Mouse (Mus musculus) intestine, postnatal 0 days (tissue): ENCODE results near the gene Dpep2nb. TPM values are rescaled to one million over a fixed set of nuclear protein-coding genes. Genes with fewer than 3 reads are reported as not detected.
A peak's percentile ranks its signal among the peaks of the same experiment; 100 is the strongest.
"Not testable (repeated sequence)": the region's sequence is repeated elsewhere in the genome, so short reads cannot be mapped to it uniquely, and the experiment has no call there.

Experiments
- ATAC-seq: fragments of 200-750 bp; cut with Nextera tagmentation; 2 replicates; pipeline ENCODE4 v1.8.0; 2017; ENCODE audit warnings: mild to moderate bottlenecking, moderate TSS enrichment, moderate library complexity
- H3K27ac ChIP-seq: fragments of 300-500 bp; sonication (generic); 2 replicates; pipeline ENCODE4 v1.5.1; 2014; ENCODE audit warnings: mild to moderate bottlenecking, low read depth, low read length, moderate library complexity
- H3K27me3 ChIP-seq: fragments of 300-500 bp; sonication (generic); replicated peaks from 2 replicates; pipeline ENCODE4 v1.6.1; 2014; ENCODE audit warnings: low read length, mixed read lengths; ENCODE audit not compliant: control insufficient read depth, insufficient read depth
- H3K36me3 ChIP-seq: fragments of 300-500 bp; sonication (generic); 2 replicates; pipeline ENCODE4 v1.6.1; 2014; ENCODE audit warnings: mild to moderate bottlenecking, moderate library complexity; ENCODE audit not compliant: control insufficient read depth, insufficient read depth
- H3K4me1 ChIP-seq: fragments of 300-500 bp; sonication (generic); replicated peaks from 2 replicates; pipeline ENCODE4 v1.6.1; 2014; ENCODE audit warnings: antibody characterized with exemption, low read length, mixed read lengths; ENCODE audit not compliant: control insufficient read depth, insufficient read depth
- H3K4me2 ChIP-seq: fragments of 300-500 bp; sonication (generic); replicated peaks from 2 replicates; pipeline ENCODE4 v1.6.1; 2014; ENCODE audit warnings: low read depth, mild to moderate bottlenecking, moderate library complexity
- H3K4me3 ChIP-seq: fragments of 300-500 bp; sonication (generic); 2 replicates; pipeline ENCODE4 v1.5.1; 2014; ENCODE audit warnings: low read depth, low read length
- H3K9ac ChIP-seq: fragments of 300-500 bp; sonication (generic); 2 replicates; pipeline ENCODE4 v1.6.1; 2014; ENCODE audit warnings: mild to moderate bottlenecking, low read depth, low read length
- H3K9me3 ChIP-seq: fragments of 300-500 bp; sonication (generic); 2 replicates; pipeline ENCODE4 v1.6.1; 2016; ENCODE audit warnings: mixed run types; ENCODE audit not compliant: control insufficient read depth
- CTCF ChIP-seq: sonication (generic); IDR thresholded peaks from 2 replicates; pipeline ENCODE4 v1.5.1; 2016; ENCODE audit warnings: low read depth, mild to moderate bottlenecking, control low read depth, antibody characterized with exemption, moderate library complexity
- WGBS: fragments of 180-500 bp; shearing (Covaris S2); extraction: QIAGEN DNeasy Blood & Tissue Kit; methylation state at CpG from one replicate; pipeline ENCODE4 v1.1.7; 2014; 5-methylcytosine and 5-hydroxymethylcytosine counted together
- polyA plus RNA-seq: library from polyadenylated mRNA; unstranded; fragments of >200 nt; fragmentation: Nextera tagmentation; extraction: Ambion mirVana; gene quantifications from 2 replicates; pipeline ENCODE4 v1.2.1, GENCODE M21; 2015

Gene Dpep2nb
- polyA plus RNA-seq, 1 experiment from 2014 or later, result not detected

GRCm38 (mm10) chr8:105988546-105988945, 17.2 kb downstream of the Dpep2nb start:
- no peak for ATAC-seq
- H3K4me1 ChIP-seq, result no peaks in the 10 kb centered on the region
- TF ChIP-seq CTCF, result no peak

DNA sequence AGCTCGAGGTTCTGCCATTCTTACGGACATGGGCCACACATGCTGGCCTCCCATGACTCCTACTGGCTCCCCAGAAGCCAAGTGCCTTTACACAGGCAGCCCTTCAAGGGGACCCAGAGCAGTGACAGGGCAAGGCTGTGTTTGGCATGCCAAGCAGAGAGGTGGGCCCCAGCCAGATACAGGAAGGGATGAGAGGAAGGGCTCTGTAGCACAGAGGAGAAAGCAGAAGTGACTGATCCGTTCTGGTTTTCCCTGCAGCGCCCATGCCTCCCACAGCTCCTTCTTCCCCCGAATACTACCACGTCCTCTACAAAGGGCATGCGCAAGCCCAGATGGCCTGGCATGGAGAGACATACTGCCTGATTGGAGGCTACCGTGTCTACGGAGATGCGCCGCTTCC, 22.4 kb downstream of the Dpep2nb start:
- WGBS, result 76% methylated on average over 11 of the region's 11 CpGs
- not testable (repeated sequence) for ATAC-seq

More at GRCm38 (mm10) chr8:105988546-105988945, 17.2 kb downstream of the Dpep2nb start:
- 87% methylated on average over 11 of the region's 11 CpGs for WGBS
- no peaks in the 10 kb centered on the region for H3K9me3 ChIP-seq
- no peaks in the 10 kb centered on the region for H3K36me3 ChIP-seq
- no peaks in the 10 kb centered on the region for H3K27me3 ChIP-seq
- H3K9ac ChIP-seq, result no peak overlapping the region
- no peak overlapping the region for H3K4me3 ChIP-seq
- H3K4me2 ChIP-seq, result no peak overlapping the region
- H3K27ac ChIP-seq, result no peak overlapping the region

DNA sequence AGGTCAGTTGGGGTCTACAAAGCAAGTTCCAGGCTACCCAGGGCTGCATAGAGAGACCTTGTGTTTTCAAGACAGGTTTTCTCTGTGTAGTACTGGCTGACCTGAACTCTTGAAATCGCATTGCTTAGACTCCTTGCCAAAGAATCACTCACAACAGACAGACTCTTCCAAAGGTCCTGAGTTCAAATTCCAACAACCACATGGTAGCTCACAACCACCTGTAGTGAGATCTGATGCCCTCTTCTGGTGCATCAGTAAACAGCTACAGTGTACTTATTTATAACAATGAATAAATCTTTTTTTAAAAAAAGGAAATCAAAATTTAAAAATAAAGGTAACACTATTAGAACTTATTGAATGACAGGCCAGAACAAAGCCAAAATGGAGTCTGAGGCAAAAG, 24.6 kb downstream of the Dpep2nb start:
- H3K4me1 ChIP-seq, result no peaks in the 10 kb centered on the region
- peak; percentile 21; the same call in 1 of the 2 replicates for TF ChIP-seq CTCF
- no peaks in the 10 kb centered on the region for H3K36me3 ChIP-seq
- no peak overlapping the region for H3K9ac ChIP-seq
- H3K4me3 ChIP-seq, result no peak overlapping the region
- no peaks in the 10 kb centered on the region for H3K27me3 ChIP-seq
- ATAC-seq, result no peak
- H3K9me3 ChIP-seq, result no peaks in the 10 kb centered on the region
- H3K27ac ChIP-seq, result no peak overlapping the region
- no peak overlapping the region for H3K4me2 ChIP-seq
- WGBS, result 98% methylated on average over 1 of the region's 1 CpGs

More for the DNA sequence above, 22.4 kb downstream of the Dpep2nb start:
- H3K27me3 ChIP-seq, H3K9ac ChIP-seq, H3K4me3 ChIP-seq, H3K4me2 ChIP-seq, H3K4me1 ChIP-seq, H3K36me3 ChIP-seq, H3K27ac ChIP-seq, H3K9me3 ChIP-seq: not testable (repeated sequence)

GRCm38 (mm10) chr8:105979325-105979724, 26.4 kb downstream of the Dpep2nb start, which contains the start of gene Dpep3:
Gene Dpep3, minus strand, starts transcription at chr8:105979429.
- no peaks in the 10 kb centered on the region for H3K36me3 ChIP-seq
- TF ChIP-seq CTCF, result 0 out of 2 replicates have a peak, but pooled peaks have one; percentile 23
- H3K9me3 ChIP-seq, result no peaks in the 10 kb centered on the region
- H3K9ac ChIP-seq, result no peak within 1 kb of the TSS
- no peak within 1 kb of the TSS for H3K27ac ChIP-seq
- WGBS, result 94% methylated on average over 15 of the region's 15 CpGs
- ATAC-seq, result no peak
- no peak within 1 kb of the TSS for H3K4me3 ChIP-seq
- no peaks in the 10 kb centered on the region for H3K27me3 ChIP-seq
- H3K4me2 ChIP-seq, result no peak within 1 kb of the TSS
- no peaks in the 10 kb centered on the region for H3K4me1 ChIP-seq

DNA sequence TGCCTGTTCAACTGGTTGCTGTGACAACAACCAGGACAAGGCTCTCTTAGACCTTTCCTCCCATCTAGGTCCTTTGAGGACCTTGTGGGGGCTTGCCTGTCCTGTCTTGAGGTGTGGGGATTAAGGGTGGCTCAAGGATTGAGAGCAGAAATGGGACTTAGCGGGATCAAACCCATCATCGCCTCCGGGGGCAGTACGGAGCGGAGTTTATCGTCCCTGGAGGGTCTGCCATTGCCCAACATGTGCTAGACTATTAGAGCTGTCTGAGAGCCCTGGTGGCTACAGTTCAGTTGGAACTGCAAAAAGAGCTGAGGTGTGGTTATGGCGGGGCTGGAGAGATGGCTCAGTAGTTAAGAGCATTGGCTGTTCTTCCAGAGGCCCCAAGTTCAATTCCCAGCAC, 30.4 kb downstream of the Dpep2nb start:
- H3K36me3 ChIP-seq, result no peaks in the 10 kb centered on the region
- ATAC-seq, result no peak
- H3K9me3 ChIP-seq, result no peaks in the 10 kb centered on the region
- H3K4me3 ChIP-seq, result no peak overlapping the region
- H3K27me3 ChIP-seq, result no peaks in the 10 kb centered on the region
- no peak overlapping the region for H3K4me2 ChIP-seq
- 76% methylated on average over 7 of the region's 7 CpGs for WGBS
- peak; percentile 9; the same call in 1 of the 2 replicates for TF ChIP-seq CTCF
- no peak overlapping the region for H3K9ac ChIP-seq
- no peak overlapping the region for H3K27ac ChIP-seq
- no peaks in the 10 kb centered on the region for H3K4me1 ChIP-seq

DNA sequence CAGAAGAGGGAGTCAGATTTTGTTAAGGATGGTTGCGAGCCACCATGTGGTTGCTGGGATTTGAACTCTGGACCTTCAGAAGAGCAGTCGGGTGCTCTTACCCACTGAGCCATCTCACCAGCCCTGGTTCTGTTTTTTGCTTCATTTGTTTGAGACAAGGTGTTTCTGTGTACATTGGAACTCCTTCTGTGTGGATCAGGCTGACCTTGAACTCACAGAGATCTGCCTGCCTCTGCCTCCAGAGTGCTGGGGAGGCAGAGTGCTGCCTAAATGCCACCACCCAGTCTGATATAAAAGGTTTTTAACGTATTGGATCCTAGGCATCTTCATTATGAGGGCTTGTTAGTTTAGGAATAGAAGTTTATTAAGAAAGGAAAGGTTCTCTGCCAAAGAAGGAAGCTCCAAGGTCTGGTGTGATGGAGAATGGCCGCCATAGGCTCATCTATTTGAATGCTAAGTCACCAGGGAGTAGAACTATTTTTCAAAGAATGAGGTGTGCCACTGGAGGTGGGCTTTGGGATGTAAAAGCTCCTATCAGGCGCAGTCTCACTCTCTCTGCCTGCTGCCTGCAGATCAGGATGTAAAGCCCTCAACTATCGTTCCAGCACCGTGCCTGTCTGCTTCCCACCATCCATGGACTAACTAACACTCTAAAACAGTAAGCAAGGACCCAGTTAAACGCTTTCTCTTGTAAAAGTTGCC, 34.6 kb downstream of the Dpep2nb start:
- H3K27me3 ChIP-seq, result no peaks in the 10 kb centered on the region
- H3K4me3 ChIP-seq, result no peak overlapping the region
- H3K36me3 ChIP-seq, result no peaks in the 10 kb centered on the region
- H3K9me3 ChIP-seq, result no peaks in the 10 kb centered on the region
- no peak overlapping the region for H3K4me2 ChIP-seq
- ATAC-seq, result no peak
- H3K4me1 ChIP-seq, result no peaks in the 10 kb centered on the region
- WGBS, result 76% methylated on average over 8 of the region's 8 CpGs
- no peak for TF ChIP-seq CTCF
- no peak overlapping the region for H3K9ac ChIP-seq
- H3K27ac ChIP-seq, result no peak overlapping the region
